22 mouse cellular contexts compared by ENCODE assay signal in genomic region chr1:153059626-153060025, GRCm38 (mm10).
A peak's percentile ranks its signal among the peaks of the same experiment; 100 is the strongest.
DNase-seq lines count a peak whose midpoint lies in the region; ATAC-seq and TF ChIP-seq lines count a peak whose summit lies in the region.
"Had no signal": no experiment of that assay in that cellular context is flagged by ENCODE, and none has a peak within 500 bp of the region (broad histone marks: within the 10 kb centered on the region; RNA-seq: fewer than 3 reads in every experiment).

No protein-coding gene starts in this region.

- no peak overlapping the region for H3K4me2 ChIP-seq in hindbrain, embryonic 16.5 days (ENCODE audit: low read length)
- H3K4me2 ChIP-seq in hindbrain, embryonic 11.5 days (replicated peaks; ENCODE audit: low read depth, low read length), result no peak overlapping the region
- H3K4me2 ChIP-seq: embryonic facial prominence, embryonic 13.5 days; forebrain, embryonic 15.5 days; heart, embryonic 12.5 days; kidney, embryonic 15.5 days; limb, embryonic 12.5 days; midbrain, embryonic 12.5 days had no signal

- peaks cover 41% of the 10 kb centered on the region for H3K4me1 ChIP-seq in cerebellum, adult 2 months (ENCODE audit: control insufficient read depth, insufficient read depth, low read length)
- H3K4me1 ChIP-seq in hindbrain, embryonic 16.5 days (ENCODE audit: control insufficient read depth, insufficient read depth, low read depth, low read length), result peaks cover 12% of the 10 kb centered on the region
- H3K4me1 ChIP-seq in hindbrain, embryonic 11.5 days (replicated peaks; ENCODE audit: control insufficient read depth, insufficient read depth, low read length), result peaks cover 5% of the 10 kb centered on the region
- H3K4me1 ChIP-seq in limb, embryonic 10.5 days, result peaks cover 15% of the 10 kb centered on the region

- ATAC-seq in hindbrain, embryonic 16.5 days, result peak; percentile 44; the same call in 1 of the 2 replicates
- ATAC-seq in hindbrain, embryonic 11.5 days (ENCODE audit: low FRiP score), result no peak
- ATAC-seq: forebrain, embryonic 15.5 days had no signal

- peak overlapping the region; percentile 54 for H3K27ac ChIP-seq in cerebellum, adult 2 months (ENCODE audit: insufficient read depth, low read length)
- H3K27ac ChIP-seq in hindbrain, embryonic 16.5 days (ENCODE audit: low read depth, low read length), result no peak overlapping the region
- no peak overlapping the region for H3K27ac ChIP-seq in hindbrain, embryonic 11.5 days (ENCODE audit: low read depth, low read length)
- no peak overlapping the region for H3K27ac ChIP-seq in limb, embryonic 10.5 days
- H3K27ac ChIP-seq: embryonic facial prominence, embryonic 13.5 days; forebrain, embryonic 10.5 days; forebrain, embryonic 15.5 days; heart, adult 2 months; kidney, embryonic 15.5 days; limb, embryonic 12.5 days; midbrain, embryonic 12.5 days had no signal

- TF ChIP-seq CTCF in cerebellum, adult 2 months (IDR thresholded peaks at IDR 0.05; ENCODE audit: borderline replicate concordance, insufficient read depth, low read depth, low read length), result no peak

- H3K36me3 ChIP-seq in hindbrain, embryonic 16.5 days (ENCODE audit: control insufficient read depth, insufficient read depth, low read length), result no peaks in the 10 kb centered on the region
- no peaks in the 10 kb centered on the region for H3K36me3 ChIP-seq in hindbrain, embryonic 11.5 days (ENCODE audit: control insufficient read depth, insufficient read depth, low read length)
- H3K36me3 ChIP-seq in limb, embryonic 10.5 days, result no peaks in the 10 kb centered on the region
- H3K36me3 ChIP-seq: embryonic facial prominence, embryonic 13.5 days; forebrain, embryonic 10.5 days; forebrain, embryonic 15.5 days; heart, embryonic 12.5 days; kidney, embryonic 15.5 days; limb, embryonic 12.5 days; midbrain, embryonic 12.5 days had no signal

- no peak overlapping the region for H3K4me3 ChIP-seq in cerebellum, adult 2 months (replicated peaks; ENCODE audit: insufficient read depth, low read depth, low read length)
- H3K4me3 ChIP-seq in hindbrain, embryonic 16.5 days (ENCODE audit: low read length), result no peak overlapping the region
- H3K4me3 ChIP-seq in hindbrain, embryonic 11.5 days (ENCODE audit: low read depth, low read length), result no peak overlapping the region
- no peak overlapping the region for H3K4me3 ChIP-seq in limb, embryonic 10.5 days
- H3K4me3 ChIP-seq: embryonic facial prominence, embryonic 13.5 days; forebrain, embryonic 10.5 days; forebrain, embryonic 15.5 days; heart, adult 2 months; heart, embryonic 12.5 days; kidney, embryonic 15.5 days; limb, embryonic 12.5 days; midbrain, embryonic 12.5 days had no signal

- H3K9me3 ChIP-seq in hindbrain, embryonic 16.5 days (ENCODE audit: control insufficient read depth, low read length), result no peaks in the 10 kb centered on the region
- H3K9me3 ChIP-seq in hindbrain, embryonic 11.5 days (ENCODE audit: control insufficient read depth, low read length), result no peaks in the 10 kb centered on the region
- H3K9me3 ChIP-seq in limb, embryonic 10.5 days (replicated peaks), result no peaks in the 10 kb centered on the region
- H3K9me3 ChIP-seq: embryonic facial prominence, embryonic 13.5 days; forebrain, embryonic 10.5 days; forebrain, embryonic 15.5 days; heart, embryonic 12.5 days; kidney, embryonic 15.5 days; limb, embryonic 12.5 days; midbrain, embryonic 12.5 days had no signal

- no peak for TF ChIP-seq POLR2A in cerebellum, adult 2 months (IDR thresholded peaks at IDR 0.05; ENCODE audit: borderline replicate concordance, insufficient read depth, low read length)

- WGBS in cerebellum, adult 2 months, result 26% methylated on average over 9 of the region's 9 CpGs
- 57% methylated on average over 9 of the region's 9 CpGs for WGBS in hindbrain, embryonic 16.5 days
- WGBS in hindbrain, embryonic 11.5 days, result 53% methylated on average over 9 of the region's 9 CpGs
- 80% methylated on average over 9 of the region's 9 CpGs for WGBS in limb, embryonic 10.5 days

- no peaks in the 10 kb centered on the region for H3K27me3 ChIP-seq in cerebellum, adult 2 months (ENCODE audit: control insufficient read depth, insufficient read depth, low read length)
- no peaks in the 10 kb centered on the region; the same call in 1 of the 2 replicates for H3K27me3 ChIP-seq in hindbrain, embryonic 16.5 days (replicated peaks; ENCODE audit: control insufficient read depth, insufficient read depth, low read length)
- no peaks in the 10 kb centered on the region for H3K27me3 ChIP-seq in hindbrain, embryonic 11.5 days (ENCODE audit: control insufficient read depth, insufficient read depth, low read length)
- H3K27me3 ChIP-seq in limb, embryonic 10.5 days (ENCODE audit: low read depth, poor library complexity, severe bottlenecking), result peaks cover 7% of the 10 kb centered on the region; the same call in 1 of the 2 replicates
- H3K27me3 ChIP-seq: CH12.LX; embryonic facial prominence, embryonic 13.5 days; forebrain, embryonic 15.5 days; heart, embryonic 12.5 days; kidney, embryonic 15.5 days; limb, embryonic 12.5 days had no signal

- H3K9ac ChIP-seq in hindbrain, embryonic 16.5 days (ENCODE audit: low read depth, low read length), result no peak overlapping the region
- no peak overlapping the region for H3K9ac ChIP-seq in hindbrain, embryonic 11.5 days (ENCODE audit: low read depth, low read length)
- H3K9ac ChIP-seq: embryonic facial prominence, embryonic 13.5 days; forebrain, embryonic 15.5 days; heart, embryonic 12.5 days; kidney, embryonic 15.5 days; limb, embryonic 12.5 days; midbrain, embryonic 12.5 days had no signal

- peak; percentile 64 to 77 for DNase-seq in cerebellum, adult 2 months
- no peak for DNase-seq in cerebellum, postnatal 10 days
- no peak for DNase-seq in hindbrain, embryonic 11.5 days (ENCODE audit: low spot score)
- DNase-seq in Muller cell, postnatal 12 days (ENCODE audit: inconsistent ontology term), result peak; percentile 36
- peak; percentile 47 to 58 for DNase-seq in cerebellum, postnatal 36 days
- no peak for DNase-seq in limb, embryonic 10.5 days (ENCODE audit: low spot score)
- DNase-seq in adrenal gland, postnatal 25 days, result no peak
- DNase-seq: adrenal gland, postnatal 36 days; gastrocnemius, postnatal 36 days; heart, adult 2 months; kidney, adult 18-20 months; kidney, postnatal 25 days; lung, postnatal 36 days had no signal

Comparison
In these comparisons a context has a peak if more than half of its experiments do, and no peak if none do; other contexts are left out.
1. DNase-seq: peak in cerebellum, adult 2 months (2 of 2), Muller cell, postnatal 12 days (single experiment) and cerebellum, postnatal 36 days (2 of 2); none in cerebellum, postnatal 10 days (0 of 2), hindbrain, embryonic 11.5 days (single experiment), limb, embryonic 10.5 days (single experiment) and adrenal gland, postnatal 25 days (single experiment).